Mouse (Mus musculus): ENCODE measurements around the gene Rnf133. TPM values are rescaled to one million over a fixed set of nuclear protein-coding genes. Genes with fewer than 3 reads are reported as not detected.

Rnf133 gene
- not detected in 2 replicates for polyA plus RNA-seq (2012; rRNA removed)

GRCm38 (mm10) chr6:23650205-23650604 is at the start of gene Rnf133:
Gene Rnf133, minus strand, starts transcription at chr6:23650305.
- no peak for DNase-seq
- 87% methylated on average over 2 of the region's 2 CpGs for WGBS
- Histone ChIP-seq H3K4me3 (ENCODE audit: insufficient read depth, low read depth, low read length) (no peak within 1 kb of the TSS), H3K4me1 (ENCODE audit: control insufficient read depth, insufficient read depth, low read length) (no peaks in the 10 kb centered on the region), H3K27me3 (replicated peaks; ENCODE audit: control insufficient read depth, insufficient read depth, low read length) (no peaks in the 10 kb centered on the region), H3K36me3 (ENCODE audit: control insufficient read depth, insufficient read depth, low read length) (no peaks in the 10 kb centered on the region), H3K27ac (ENCODE audit: insufficient read depth, low read depth, low read length) (no peak within 1 kb of the TSS)
- no peak for TF ChIP-seq CTCF (conservative IDR thresholded peaks at IDR 0.05; ENCODE audit: insufficient read depth, insufficient read length, low read depth, low read length)
- no peak for TF ChIP-seq POLR2A (IDR thresholded peaks at IDR 0.05; ENCODE audit: low read depth, low read length)

GRCm38 (mm10) chr6:23678172-23678571 is 28.1 kb upstream of the Rnf133 start:
- TF ChIP-seq CTCF (conservative IDR thresholded peaks at IDR 0.05; ENCODE audit: insufficient read depth, insufficient read length, low read depth, low read length): no peak
- no peak for TF ChIP-seq POLR2A (IDR thresholded peaks at IDR 0.05; ENCODE audit: low read depth, low read length)
- 55% methylated on average over 1 of the region's 1 CpGs for WGBS
- Histone ChIP-seq H3K4me1 (ENCODE audit: control insufficient read depth, insufficient read depth, low read length) (no peaks in the 10 kb centered on the region), H3K27me3 (replicated peaks; ENCODE audit: control insufficient read depth, insufficient read depth, low read length) (no peaks in the 10 kb centered on the region), H3K36me3 (ENCODE audit: control insufficient read depth, insufficient read depth, low read length) (no peaks in the 10 kb centered on the region), H3K27ac (ENCODE audit: insufficient read depth, low read depth, low read length) (no peak overlapping the region), H3K4me3 (ENCODE audit: insufficient read depth, low read depth, low read length) (no peak overlapping the region)
- DNase-seq: no peak

GRCm38 (mm10) chr6:23655036-23655435 is 4.9 kb upstream of the Rnf133 start, which contains the start of gene Rnf148:
Gene Rnf148, minus strand, starts transcription at chr6:23655136.
- no peak for DNase-seq
- Histone ChIP-seq H3K27me3 (replicated peaks; ENCODE audit: control insufficient read depth, insufficient read depth, low read length) (no peaks in the 10 kb centered on the region), H3K36me3 (ENCODE audit: control insufficient read depth, insufficient read depth, low read length) (no peaks in the 10 kb centered on the region), H3K4me1 (ENCODE audit: control insufficient read depth, insufficient read depth, low read length) (no peaks in the 10 kb centered on the region), H3K27ac (ENCODE audit: insufficient read depth, low read depth, low read length) (no peak within 1 kb of the TSS), H3K4me3 (ENCODE audit: insufficient read depth, low read depth, low read length) (no peak within 1 kb of the TSS)
- TF ChIP-seq CTCF (conservative IDR thresholded peaks at IDR 0.05; ENCODE audit: insufficient read depth, insufficient read length, low read depth, low read length) (no peak), POLR2A (IDR thresholded peaks at IDR 0.05; ENCODE audit: low read depth, low read length) (no peak)
- WGBS: 92% methylated on average over 2 of the region's 2 CpGs

GRCm38 (mm10) chr6:23648732-23649131 is 1.4 kb downstream of the Rnf133 start:
- Histone ChIP-seq H3K27me3 (replicated peaks; ENCODE audit: control insufficient read depth, insufficient read depth, low read length) (no peaks in the 10 kb centered on the region), H3K36me3 (ENCODE audit: control insufficient read depth, insufficient read depth, low read length) (no peaks in the 10 kb centered on the region), H3K4me3 (ENCODE audit: insufficient read depth, low read depth, low read length) (no peak overlapping the region), H3K4me1 (ENCODE audit: control insufficient read depth, insufficient read depth, low read length) (no peaks in the 10 kb centered on the region), H3K27ac (ENCODE audit: insufficient read depth, low read depth, low read length) (no peak overlapping the region)
- WGBS: 47% methylated on average over 8 of the region's 8 CpGs
- DNase-seq: peak; percentile 9
- TF ChIP-seq POLR2A (IDR thresholded peaks at IDR 0.05; ENCODE audit: low read depth, low read length): no peak
- no peak for TF ChIP-seq CTCF (conservative IDR thresholded peaks at IDR 0.05; ENCODE audit: insufficient read depth, insufficient read length, low read depth, low read length)

- no peaks in the 10 kb centered on the region for H3K27me3 ChIP-seq (replicated peaks; ENCODE audit: control insufficient read depth, insufficient read depth, low read length)
- 60% methylated on average over 7 of the region's 7 CpGs for WGBS
Measured at GRCm38 (mm10) chr6:23647627-23648247, 2.4 kb downstream of the Rnf133 start.

GRCm38 (mm10) chr6:23637081-23637480 is 13.0 kb downstream of the Rnf133 start:
- TF ChIP-seq POLR2A (IDR thresholded peaks at IDR 0.05; ENCODE audit: low read depth, low read length) (no peak), CTCF (conservative IDR thresholded peaks at IDR 0.05; ENCODE audit: insufficient read depth, insufficient read length, low read depth, low read length) (no peak)
- H3K27me3 ChIP-seq (replicated peaks; ENCODE audit: control insufficient read depth, insufficient read depth, low read length): no peaks in the 10 kb centered on the region
- WGBS: 77% methylated on average over 3 of the region's 3 CpGs
- H3K4me1 ChIP-seq (ENCODE audit: control insufficient read depth, insufficient read depth, low read length): no peaks in the 10 kb centered on the region
- no peaks in the 10 kb centered on the region for H3K36me3 ChIP-seq (ENCODE audit: control insufficient read depth, insufficient read depth, low read length)
- no peak overlapping the region for H3K27ac ChIP-seq (ENCODE audit: insufficient read depth, low read depth, low read length)
- H3K4me3 ChIP-seq (ENCODE audit: insufficient read depth, low read depth, low read length): no peak overlapping the region
- DNase-seq: no peak

More at GRCm38 (mm10) chr6:23647627-23648247, 2.4 kb downstream of the Rnf133 start:
- no peak overlapping the region for H3K4me3 ChIP-seq (ENCODE audit: insufficient read depth, low read depth, low read length)
- no peaks in the 10 kb centered on the region for H3K4me1 ChIP-seq (ENCODE audit: control insufficient read depth, insufficient read depth, low read length)
- DNase-seq: peak; percentile 51
- H3K36me3 ChIP-seq (ENCODE audit: control insufficient read depth, insufficient read depth, low read length): no peaks in the 10 kb centered on the region
- no peak for TF ChIP-seq POLR2A (IDR thresholded peaks at IDR 0.05; ENCODE audit: low read depth, low read length)
- TF ChIP-seq CTCF (conservative IDR thresholded peaks at IDR 0.05; ENCODE audit: insufficient read depth, insufficient read length, low read depth, low read length): no peak
- no peak overlapping the region for H3K27ac ChIP-seq (ENCODE audit: insufficient read depth, low read depth, low read length)

- H3K36me3 ChIP-seq (ENCODE audit: control insufficient read depth, insufficient read depth, low read length): no peaks in the 10 kb centered on the region
- H3K4me1 ChIP-seq (ENCODE audit: control insufficient read depth, insufficient read depth, low read length): no peaks in the 10 kb centered on the region
- H3K27me3 ChIP-seq (replicated peaks; ENCODE audit: control insufficient read depth, insufficient read depth, low read length): no peaks in the 10 kb centered on the region
- TF ChIP-seq CTCF (conservative IDR thresholded peaks at IDR 0.05; ENCODE audit: insufficient read depth, insufficient read length, low read depth, low read length) (no peak), POLR2A (IDR thresholded peaks at IDR 0.05; ENCODE audit: low read depth, low read length) (no peak)
- 83% methylated on average over 3 of the region's 3 CpGs for WGBS
- no peak for DNase-seq
- no peak overlapping the region for H3K27ac ChIP-seq (ENCODE audit: insufficient read depth, low read depth, low read length)
- no peak overlapping the region for H3K4me3 ChIP-seq (ENCODE audit: insufficient read depth, low read depth, low read length)
Measured at GRCm38 (mm10) chr6:23635208-23635607, 14.9 kb downstream of the Rnf133 start.
